Mouse (Mus musculus): ENCODE data around the gene Exoc6b. TPM values are rescaled to one million over a fixed set of nuclear protein-coding genes. Genes with fewer than 3 reads are reported as not detected.

Exoc6b gene
- polyA plus RNA-seq, 1 experiment = 36.8 TPM

GRCm38 (mm10) chr6:84923760-84924221 is 145.5 kb downstream of the Exoc6b start:
- peak; percentile 69 for DNase-seq (ENCODE audit: low read depth)
- TF ChIP-seq POLR2A (IDR thresholded peaks at IDR 0.05; ENCODE audit: borderline replicate concordance, extremely low read depth, insufficient read depth, insufficient read length, poor library complexity, severe bottlenecking) = no peak
- no peak for TF ChIP-seq CTCF (IDR thresholded peaks at IDR 0.05; ENCODE audit: borderline replicate concordance, extremely low read depth, insufficient read depth, insufficient read length)

DNA sequence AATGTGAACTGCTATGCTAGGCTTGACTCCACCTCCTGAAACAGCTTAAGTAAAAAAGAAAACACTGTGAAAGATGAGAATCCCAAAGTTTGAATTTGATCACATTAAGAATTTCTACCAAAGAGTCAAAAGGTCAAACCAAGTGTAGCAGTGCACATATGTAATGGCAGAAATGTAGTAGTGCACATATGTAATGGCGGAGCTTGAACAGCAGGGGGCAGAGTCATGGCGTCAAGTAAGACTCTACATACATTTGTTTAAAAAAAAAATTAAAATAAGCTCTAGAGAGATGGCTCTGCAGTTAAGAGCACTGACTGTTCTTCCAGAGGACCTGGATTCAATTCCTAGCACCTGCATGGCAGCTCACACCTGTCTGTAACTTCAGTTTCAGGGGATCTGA is 153.0 kb downstream of the Exoc6b start:
- TF ChIP-seq CTCF (IDR thresholded peaks at IDR 0.05; ENCODE audit: borderline replicate concordance, extremely low read depth, insufficient read depth, insufficient read length) (peak; percentile 56; the same call in 1 of the 2 replicates), POLR2A (IDR thresholded peaks at IDR 0.05; ENCODE audit: borderline replicate concordance, extremely low read depth, insufficient read depth, insufficient read length, poor library complexity, severe bottlenecking) (no peak)
- peak; percentile 51 for DNase-seq (ENCODE audit: low read depth)

- DNase-seq (ENCODE audit: low read depth) = peak; percentile 71
- TF ChIP-seq CTCF (IDR thresholded peaks at IDR 0.05; ENCODE audit: borderline replicate concordance, extremely low read depth, insufficient read depth, insufficient read length) = peak; percentile 68; the same call in 1 of the 2 replicates
- TF ChIP-seq POLR2A (IDR thresholded peaks at IDR 0.05; ENCODE audit: borderline replicate concordance, extremely low read depth, insufficient read depth, insufficient read length, poor library complexity, severe bottlenecking) = no peak
These were observed 156.9 kb downstream of the Exoc6b start for GRCm38 (mm10) chr6:84912434-84912833.

DNA sequence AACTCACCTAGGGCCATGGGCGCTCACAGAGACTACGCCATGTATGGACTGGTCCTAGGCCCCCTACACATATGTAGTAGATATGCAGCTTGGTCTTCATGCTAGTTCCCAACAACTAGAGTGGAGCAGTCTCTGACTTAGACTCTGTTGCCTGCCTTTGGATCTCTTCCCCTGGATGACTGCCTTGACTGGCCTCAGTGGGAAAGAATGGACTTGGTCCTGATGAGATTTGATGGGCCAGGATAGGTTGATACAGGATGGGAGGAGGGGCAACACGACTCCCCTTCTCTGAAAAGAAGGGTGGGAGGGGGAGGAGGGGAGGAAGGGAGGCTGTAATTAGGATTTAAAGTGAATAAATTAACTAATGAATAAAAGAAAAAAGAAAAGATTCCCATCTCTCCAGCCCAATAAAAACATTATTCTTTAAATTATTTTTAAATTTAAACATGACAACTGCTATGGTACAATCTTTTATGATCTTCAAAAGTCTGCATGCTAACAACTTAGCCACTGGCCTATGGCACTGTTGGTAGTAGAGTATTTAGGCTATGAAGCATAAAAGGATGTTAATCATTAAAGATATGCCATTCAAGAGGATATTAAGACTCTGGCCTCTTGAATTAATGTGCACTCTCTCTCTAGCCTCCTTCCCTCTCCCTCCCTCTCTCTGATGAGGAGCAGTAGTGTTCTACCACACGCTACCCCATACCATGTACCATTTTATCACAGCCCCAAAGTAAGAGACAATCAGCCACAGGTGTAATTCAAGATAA is 170.1 kb downstream of the Exoc6b start:
- TF ChIP-seq POLR2A (IDR thresholded peaks at IDR 0.05; ENCODE audit: borderline replicate concordance, extremely low read depth, insufficient read depth, insufficient read length, poor library complexity, severe bottlenecking) = no peak
- TF ChIP-seq CTCF (IDR thresholded peaks at IDR 0.05; ENCODE audit: borderline replicate concordance, extremely low read depth, insufficient read depth, insufficient read length) = no peak
- DNase-seq (ENCODE audit: low read depth) = no peak

DNA sequence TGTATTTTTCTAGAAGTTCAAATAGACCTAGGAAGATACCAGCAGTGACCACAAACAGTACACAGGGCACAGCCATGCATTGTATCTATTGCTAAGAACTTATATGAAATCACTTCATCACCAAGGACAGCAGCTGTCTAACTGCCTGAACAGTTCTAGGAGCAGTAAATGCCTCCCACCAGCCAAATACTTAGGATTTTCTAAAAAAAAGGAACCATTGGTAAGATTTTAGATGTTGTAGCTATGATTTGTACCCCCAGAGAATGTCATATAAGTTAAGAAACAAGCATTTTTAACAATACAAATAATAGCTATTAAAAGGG is 175.6 kb downstream of the Exoc6b start:
- no peak for DNase-seq (ENCODE audit: low read depth)
- TF ChIP-seq CTCF (IDR thresholded peaks at IDR 0.05; ENCODE audit: borderline replicate concordance, extremely low read depth, insufficient read depth, insufficient read length) (no peak), POLR2A (IDR thresholded peaks at IDR 0.05; ENCODE audit: borderline replicate concordance, extremely low read depth, insufficient read depth, insufficient read length, poor library complexity, severe bottlenecking) (no peak)

- peak; percentile 22 for DNase-seq (ENCODE audit: low read depth)
These were observed 176.2 kb downstream of the Exoc6b start for GRCm38 (mm10) chr6:84892926-84893772.

GRCm38 (mm10) chr6:84886551-84886950 is 182.8 kb downstream of the Exoc6b start:
- DNase-seq (ENCODE audit: low read depth) = no peak

More at GRCm38 (mm10) chr6:84892926-84893772, 176.2 kb downstream of the Exoc6b start:
- TF ChIP-seq POLR2A (IDR thresholded peaks at IDR 0.05; ENCODE audit: borderline replicate concordance, extremely low read depth, insufficient read depth, insufficient read length, poor library complexity, severe bottlenecking) (no peak), CTCF (IDR thresholded peaks at IDR 0.05; ENCODE audit: borderline replicate concordance, extremely low read depth, insufficient read depth, insufficient read length) (no peak)

DNA sequence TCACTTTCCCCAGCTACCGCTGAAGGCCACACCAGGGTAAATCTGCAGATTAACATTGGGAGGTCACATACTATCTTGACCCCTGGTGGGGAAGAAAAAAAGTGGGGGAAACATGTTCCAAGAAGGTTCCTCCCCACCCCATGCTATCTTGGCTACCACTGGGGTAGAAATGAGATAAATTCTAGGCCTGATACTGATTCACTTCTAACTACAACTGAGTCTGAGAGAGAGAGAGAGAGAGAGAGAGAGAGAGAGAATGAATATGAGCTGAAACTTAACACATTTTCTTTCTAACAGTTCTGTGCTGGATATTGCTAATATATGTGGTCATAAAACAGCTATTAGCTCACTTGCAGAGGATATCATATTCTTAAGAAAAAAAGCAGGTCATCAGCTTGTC is 184.2 kb downstream of the Exoc6b start:
- no peak for TF ChIP-seq POLR2A (IDR thresholded peaks at IDR 0.05; ENCODE audit: borderline replicate concordance, extremely low read depth, insufficient read depth, insufficient read length, poor library complexity, severe bottlenecking)
- no peak for TF ChIP-seq CTCF (IDR thresholded peaks at IDR 0.05; ENCODE audit: borderline replicate concordance, extremely low read depth, insufficient read depth, insufficient read length)
- no peak for DNase-seq (ENCODE audit: low read depth)

More at GRCm38 (mm10) chr6:84886551-84886950, 182.8 kb downstream of the Exoc6b start:
- TF ChIP-seq POLR2A (IDR thresholded peaks at IDR 0.05; ENCODE audit: borderline replicate concordance, extremely low read depth, insufficient read depth, insufficient read length, poor library complexity, severe bottlenecking) = no peak

GRCm38 (mm10) chr6:84883720-84884119 is 185.6 kb downstream of the Exoc6b start:
- DNase-seq (ENCODE audit: low read depth) = no peak
- TF ChIP-seq CTCF (IDR thresholded peaks at IDR 0.05; ENCODE audit: borderline replicate concordance, extremely low read depth, insufficient read depth, insufficient read length) (no peak), POLR2A (IDR thresholded peaks at IDR 0.05; ENCODE audit: borderline replicate concordance, extremely low read depth, insufficient read depth, insufficient read length, poor library complexity, severe bottlenecking) (no peak)

DNA sequence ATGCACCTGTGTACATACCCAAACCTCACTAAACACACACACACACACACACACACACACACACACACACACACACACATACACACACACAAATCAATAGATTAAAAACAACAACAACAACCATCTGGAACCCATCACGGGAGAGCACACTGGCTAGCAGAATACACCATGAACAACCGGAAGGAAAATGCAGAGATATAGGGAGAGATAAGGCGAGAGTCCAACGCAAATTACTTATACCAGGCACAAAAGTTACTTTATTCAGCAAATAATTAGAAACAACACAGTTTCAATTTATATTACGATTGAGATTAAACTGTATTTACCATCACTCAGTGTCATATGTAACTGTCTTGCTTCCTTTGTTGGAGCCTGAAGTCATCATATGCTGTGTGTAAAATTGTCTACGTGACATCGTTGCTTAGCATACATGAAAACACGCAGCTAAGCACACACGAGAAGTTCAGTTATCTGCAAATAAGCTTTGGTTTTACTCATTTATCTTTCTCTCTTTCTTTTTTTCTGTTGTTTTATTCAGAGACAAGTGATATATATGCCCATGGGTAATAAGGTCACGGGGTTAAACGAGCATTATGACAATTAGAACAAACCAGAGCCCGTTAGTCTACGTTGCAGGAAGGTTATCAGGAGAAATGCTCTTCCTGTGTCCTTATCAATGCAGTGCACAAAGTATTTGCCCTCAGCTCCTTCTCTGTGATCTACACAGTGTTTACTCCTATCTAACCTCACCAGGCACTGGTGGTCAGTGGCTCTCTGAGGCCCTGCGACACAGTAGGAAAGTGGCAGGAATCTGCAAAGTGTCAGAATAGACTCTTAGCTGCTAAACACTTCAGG is 186.4 kb downstream of the Exoc6b start:
- DNase-seq (ENCODE audit: low read depth) = no peak
- no peak for TF ChIP-seq POLR2A (IDR thresholded peaks at IDR 0.05; ENCODE audit: borderline replicate concordance, extremely low read depth, insufficient read depth, insufficient read length, poor library complexity, severe bottlenecking)
- no peak for TF ChIP-seq CTCF (IDR thresholded peaks at IDR 0.05; ENCODE audit: borderline replicate concordance, extremely low read depth, insufficient read depth, insufficient read length)

DNA sequence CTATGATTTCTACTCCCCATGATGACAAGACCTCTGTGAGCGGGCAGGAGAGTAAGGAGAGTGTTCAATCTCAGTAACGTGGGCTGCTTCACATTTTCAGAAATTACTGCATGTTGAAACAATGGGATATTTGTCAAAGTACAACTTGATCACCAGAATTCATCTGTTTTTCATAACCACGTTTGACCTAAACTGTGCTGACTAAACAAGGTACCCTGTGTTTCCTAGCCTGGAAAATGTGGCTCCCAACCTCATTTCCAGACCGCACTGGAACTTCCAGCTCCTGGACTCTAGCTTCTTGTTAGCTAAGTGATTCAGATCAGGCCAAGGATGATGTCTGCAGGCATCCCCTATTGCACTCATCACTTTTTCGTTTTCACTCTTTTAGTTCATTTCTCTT is 193.4 kb downstream of the Exoc6b start:
- no peak for TF ChIP-seq POLR2A (IDR thresholded peaks at IDR 0.05; ENCODE audit: borderline replicate concordance, extremely low read depth, insufficient read depth, insufficient read length, poor library complexity, severe bottlenecking)
- DNase-seq (ENCODE audit: low read depth) = no peak
